Mouse (Mus musculus) brain, embryonic 18.5 days (tissue): Measurements from ENCODE around the gene Fam71b.

Experiments used
- DNase-seq: peaks from one replicate; pipeline ENCODE4 v3.0.0-alpha.2; 2012; ENCODE audit warnings: low read depth, low spot score

Gene Fam71b

GRCm38 (mm10) chr11:46430123-46430522 is 33.8 kb downstream of the Fam71b start:
- DNase-seq = no peak

- peak; percentile 42 for DNase-seq
Measured at GRCm38 (mm10) chr11:46431129-46431528, 34.8 kb downstream of the Fam71b start.

GRCm38 (mm10) chr11:46435363-46435762 is 39.0 kb downstream of the Fam71b start:
- DNase-seq = no peak

GRCm38 (mm10) chr11:46436760-46437458 is 40.5 kb downstream of the Fam71b start, which contains the start of gene Med7:
TSS of gene Med7 (plus strand) at chr11:46436925.
- DNase-seq = peak; percentile 94

GRCm38 (mm10) chr11:46437459-46438000 is 41.2 kb downstream of the Fam71b start:
- DNase-seq = no peak

- DNase-seq = no peak
Measured at GRCm38 (mm10) chr11:46439005-46439543, 42.7 kb downstream of the Fam71b start.

- no peak for DNase-seq
Measured at GRCm38 (mm10) chr11:46441774-46442173, 45.4 kb downstream of the Fam71b start.

GRCm38 (mm10) chr11:46443152-46443551 is 46.8 kb downstream of the Fam71b start:
- DNase-seq = no peak

GRCm38 (mm10) chr11:46443979-46444378 is 47.6 kb downstream of the Fam71b start:
- no peak for DNase-seq

GRCm38 (mm10) chr11:46446150-46446549 is 49.8 kb downstream of the Fam71b start:
- DNase-seq = no peak

- no peak for DNase-seq
Measured at GRCm38 (mm10) chr11:46447644-46448484, 51.5 kb downstream of the Fam71b start.

- DNase-seq = no peak
Measured at GRCm38 (mm10) chr11:46449461-46450080, 53.2 kb downstream of the Fam71b start.

GRCm38 (mm10) chr11:46454453-46455045 is 58.2 kb downstream of the Fam71b start, which contains the start of gene Havcr2:
TSS of gene Havcr2 (plus strand) at chr11:46454935.
- DNase-seq = no peak
